Mouse (Mus musculus) ovary, postnatal 14 days (tissue): ENCODE data around the gene Kif21b.
A peak's percentile ranks its signal among the peaks of the same experiment; 100 is the strongest.

Experiments
- DNase-seq: peaks from one replicate; pipeline ENCODE4 v3.0.0; 2022; ENCODE audit warnings: low spot score

Kif21b gene

DNA sequence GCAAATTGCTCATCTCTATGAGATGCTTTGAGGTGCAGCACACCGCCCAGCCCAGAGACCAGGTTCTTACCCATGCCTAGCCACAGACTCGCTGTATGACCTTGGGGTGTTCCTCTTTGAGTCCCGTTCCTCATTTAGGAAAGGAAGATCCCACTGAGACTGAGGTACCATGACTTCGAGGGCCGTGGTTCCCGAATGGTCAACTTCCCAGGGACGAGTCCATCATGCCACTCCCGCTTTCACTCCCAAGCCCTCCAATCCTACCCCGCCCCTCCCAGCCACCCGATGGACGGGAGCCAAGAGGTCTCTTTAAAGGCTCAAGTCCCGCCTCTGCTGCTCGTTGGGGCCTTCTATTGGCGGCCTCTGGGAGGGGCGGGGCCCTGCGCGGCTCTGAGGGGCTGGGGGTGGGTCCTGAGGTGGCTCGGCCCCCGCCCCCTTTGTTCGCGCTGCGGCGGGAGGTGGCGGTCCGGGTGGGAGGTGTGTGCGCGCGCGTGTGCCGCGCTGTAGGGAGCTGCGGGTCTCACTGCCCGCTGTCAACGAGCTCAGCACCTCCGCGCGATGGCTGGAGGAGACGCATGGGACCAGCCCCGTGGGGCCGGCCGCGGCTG is at the start of gene Kif21b:
Gene Kif21b (plus strand): TSS at position 439 of the 608 bp plus-strand sequence.
- DNase-seq = peak; percentile 66

DNA sequence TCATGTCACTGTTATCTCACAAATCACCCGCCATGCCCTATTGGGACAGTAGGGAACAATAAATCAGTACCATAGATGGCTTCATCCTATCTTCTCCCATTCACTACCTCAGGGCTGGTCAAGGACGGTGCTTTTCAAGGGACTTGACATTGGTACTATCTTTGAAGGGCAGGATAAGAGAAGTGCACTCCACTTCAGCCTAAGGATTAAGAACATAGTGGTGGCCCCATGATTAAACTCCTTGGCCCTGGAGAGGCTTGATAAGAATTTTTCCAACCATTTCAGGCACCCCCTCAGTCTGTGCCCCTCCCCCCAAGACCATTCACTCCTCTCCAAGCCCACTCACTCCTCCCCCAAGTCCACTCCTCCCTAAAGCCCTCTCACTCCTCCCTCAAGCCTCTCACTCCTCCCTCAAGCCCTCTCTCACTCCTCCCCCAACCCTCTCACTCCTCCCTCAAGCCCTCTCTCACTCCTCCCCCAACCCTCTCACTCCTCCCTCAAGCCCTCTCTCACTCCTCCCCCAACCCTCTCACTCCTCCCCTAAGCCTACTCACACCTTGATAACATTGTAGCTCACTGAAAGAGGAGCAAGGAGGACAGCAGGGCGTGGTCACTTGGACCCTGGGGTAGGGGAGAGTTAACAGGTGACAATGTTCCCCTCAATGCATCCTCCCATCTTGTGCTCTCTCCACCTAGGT is 45.1 kb upstream of the Kif21b start:
- no peak for DNase-seq

DNA sequence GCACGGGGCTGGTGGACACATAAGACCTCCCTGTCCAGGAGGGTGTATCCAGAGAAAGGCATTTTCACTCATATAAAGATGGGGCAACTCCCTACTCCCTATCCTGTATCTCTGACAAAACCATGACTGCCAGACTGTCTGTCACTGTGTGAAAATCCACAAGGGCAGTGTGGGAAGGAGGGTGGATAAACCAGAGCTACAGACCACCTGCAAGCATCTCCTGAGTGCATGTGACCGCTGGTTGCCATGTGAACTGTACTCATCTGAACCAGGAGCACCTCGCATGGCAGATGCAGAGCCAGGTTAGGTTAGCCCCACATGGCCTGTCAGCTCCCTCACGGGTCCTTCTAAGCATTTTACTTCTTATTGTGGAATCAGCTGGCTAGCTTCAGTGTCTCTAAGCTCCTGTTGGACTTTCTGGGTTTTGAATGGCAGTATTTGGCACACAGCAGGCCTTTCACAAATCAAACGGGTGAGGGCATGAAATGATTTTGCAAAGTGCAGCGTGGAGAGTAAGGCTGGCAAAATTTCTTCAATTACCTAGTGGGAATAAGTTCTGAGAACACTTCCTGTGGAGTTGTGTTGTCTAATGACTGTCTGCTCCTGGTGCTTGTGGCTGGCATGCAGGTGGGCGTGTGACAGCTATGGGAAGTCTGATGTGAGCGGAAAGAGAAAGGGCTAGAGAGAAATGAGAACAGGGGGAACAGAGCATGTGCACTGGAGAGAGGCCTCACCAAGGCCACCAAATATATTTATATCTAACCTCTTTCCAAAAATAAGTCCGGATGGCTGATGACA is 41.6 kb upstream of the Kif21b start:
- DNase-seq = no peak

DNA sequence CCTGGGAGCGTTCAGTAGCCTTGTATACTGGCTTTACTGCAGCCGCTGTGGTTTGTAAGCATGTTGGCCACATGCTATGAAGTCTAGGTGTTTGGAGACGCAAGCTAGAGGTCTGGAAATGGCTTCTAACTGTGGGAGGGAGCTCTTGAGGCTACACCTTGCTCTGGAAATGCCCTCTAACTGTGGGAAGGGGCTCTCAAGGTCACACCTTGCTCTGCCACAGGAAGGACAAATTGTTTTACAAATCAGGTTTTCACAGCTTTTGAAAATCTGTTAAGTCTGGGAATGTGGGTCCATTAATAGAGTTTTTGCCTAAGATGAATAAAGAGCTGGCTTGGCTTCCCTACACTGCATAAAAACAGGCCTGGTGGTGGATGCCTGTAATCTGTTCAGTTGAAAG is 37.5 kb upstream of the Kif21b start:
- DNase-seq = no peak

DNA sequence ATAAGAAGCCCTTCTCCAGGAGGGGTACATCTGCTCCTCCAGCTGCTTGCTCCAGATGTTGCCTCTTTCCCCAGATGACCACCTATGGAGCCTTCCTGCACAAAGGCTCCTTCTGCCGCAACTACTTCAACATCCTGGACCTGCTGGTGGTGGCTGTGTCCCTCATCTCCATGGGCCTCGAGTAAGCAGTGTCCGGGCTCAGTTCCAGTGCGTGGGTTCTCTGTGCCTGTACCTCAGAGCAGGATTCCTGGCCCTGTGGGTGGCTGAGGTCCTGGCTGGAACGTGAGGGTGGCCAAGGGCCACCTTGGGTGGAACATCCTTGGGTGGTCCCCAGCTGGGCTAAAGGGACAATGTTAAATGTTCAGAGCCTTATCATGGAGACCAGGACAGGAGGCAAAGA is 36.4 kb upstream of the Kif21b start:
- DNase-seq = no peak

DNA sequence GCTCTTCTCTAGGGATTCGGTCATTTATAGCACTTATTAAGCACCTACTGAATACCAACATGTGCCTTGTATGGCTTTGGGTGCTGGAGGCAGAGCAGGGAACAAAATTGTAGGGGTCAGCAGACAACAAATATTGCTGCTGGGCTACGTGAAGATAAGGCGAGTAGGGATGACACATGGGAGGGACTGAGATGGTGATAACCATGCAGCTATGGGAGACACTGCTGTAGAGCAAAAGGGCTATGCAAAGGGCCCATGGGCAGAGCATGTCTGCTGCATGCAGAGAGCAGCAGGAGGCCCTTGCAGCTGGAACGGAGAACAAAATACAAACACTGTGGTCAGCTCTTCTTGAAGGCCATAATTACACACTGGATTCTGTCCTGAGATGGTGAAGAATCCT is 29.1 kb upstream of the Kif21b start:
- no peak for DNase-seq

DNA sequence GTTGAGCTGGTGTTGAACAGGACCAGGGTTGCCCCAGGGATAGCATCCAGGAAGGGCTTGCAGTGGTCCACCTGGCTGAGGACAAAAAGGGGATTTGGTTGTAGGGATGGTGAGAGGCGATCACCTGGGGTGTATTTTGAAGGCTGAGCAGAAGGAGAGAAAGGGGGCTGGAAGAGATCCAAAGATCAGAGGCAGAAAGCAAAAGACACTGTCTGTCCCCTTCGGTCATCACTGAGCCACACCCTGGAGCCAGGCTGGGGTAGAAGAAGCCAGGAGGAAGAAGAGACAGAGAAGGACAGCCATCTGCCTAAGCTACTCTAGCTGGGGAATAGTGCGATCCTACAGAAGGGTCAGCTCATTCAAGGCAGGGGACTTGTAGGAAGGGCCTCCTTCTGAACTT is 28.6 kb upstream of the Kif21b start:
- no peak for DNase-seq

DNA sequence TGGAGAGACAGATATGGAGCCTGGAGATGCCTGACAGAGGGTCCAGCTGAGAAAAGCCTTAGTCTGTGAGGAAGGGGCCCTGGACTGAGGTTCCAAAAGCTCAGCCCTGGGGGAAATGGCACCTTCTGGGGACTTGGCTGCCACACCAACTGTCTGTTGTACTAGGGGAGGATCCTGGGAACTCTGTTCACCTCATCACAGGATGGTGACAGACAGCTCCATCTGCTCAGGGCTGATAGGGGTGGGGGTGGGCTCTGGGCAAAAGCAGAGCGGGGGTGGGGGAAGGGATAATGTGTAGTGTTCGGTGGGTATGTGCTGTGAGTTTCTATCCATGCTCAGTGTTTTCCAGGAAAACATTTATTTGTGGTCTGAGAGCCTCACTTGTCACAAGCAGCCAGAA is 28.2 kb upstream of the Kif21b start:
- DNase-seq = no peak

DNA sequence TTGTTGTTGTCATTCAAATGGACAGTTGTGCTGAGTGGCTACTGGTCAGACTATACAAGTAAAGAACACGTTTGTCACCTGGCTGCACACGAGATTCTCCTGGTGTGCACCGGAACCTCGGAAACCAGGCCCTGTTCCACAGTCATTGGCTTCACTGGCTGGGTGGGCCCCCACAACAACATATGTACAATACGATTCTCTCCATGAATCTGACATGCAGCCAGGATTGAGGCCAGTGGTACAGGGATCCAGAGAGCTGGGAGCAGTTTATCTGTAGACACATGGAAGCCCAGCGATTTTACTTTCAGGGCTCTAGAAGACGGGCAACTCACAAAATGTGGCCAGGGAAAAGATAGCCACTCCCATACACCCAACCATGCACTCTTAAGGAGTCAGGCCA is 27.5 kb upstream of the Kif21b start:
- no peak for DNase-seq

DNA sequence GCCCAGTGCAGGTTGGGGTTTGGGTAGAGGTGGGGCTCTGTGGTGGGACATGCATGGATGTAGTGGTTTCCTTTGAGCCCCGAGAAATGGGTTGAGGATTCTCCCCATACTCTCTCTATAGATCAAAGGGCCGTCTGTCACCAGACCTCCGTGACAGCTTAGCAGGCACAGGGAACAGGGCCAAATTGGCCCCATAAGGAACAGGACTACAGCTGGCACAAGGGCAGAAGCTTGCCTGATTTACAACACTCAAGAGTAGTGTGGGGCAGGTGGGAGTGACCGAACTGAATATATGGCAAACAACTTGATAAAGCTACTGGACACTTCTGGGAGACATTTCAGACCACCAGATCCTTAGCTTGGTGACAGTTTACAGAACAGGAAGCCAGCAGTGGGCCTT is 26.4 kb upstream of the Kif21b start:
- no peak for DNase-seq

DNA sequence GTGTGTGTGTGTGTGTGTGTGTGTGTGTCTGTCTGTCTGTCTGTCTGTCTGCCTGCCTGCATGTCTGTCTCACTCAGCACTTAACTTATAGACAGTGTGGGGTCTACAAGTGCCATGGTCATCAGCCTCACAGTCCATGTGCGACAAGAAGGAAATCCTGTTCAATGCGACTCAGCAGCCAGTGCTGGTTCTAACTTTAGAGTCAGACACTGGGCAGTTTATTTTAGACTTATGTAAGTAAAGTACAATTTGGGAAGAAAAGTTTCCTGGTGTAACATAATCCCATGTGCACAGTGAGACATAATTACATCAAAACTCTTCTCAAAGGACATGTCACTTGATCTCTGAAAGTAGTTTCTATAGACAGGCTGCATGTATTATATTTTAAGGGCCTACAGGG is 21.7 kb upstream of the Kif21b start:
- DNase-seq = no peak

DNA sequence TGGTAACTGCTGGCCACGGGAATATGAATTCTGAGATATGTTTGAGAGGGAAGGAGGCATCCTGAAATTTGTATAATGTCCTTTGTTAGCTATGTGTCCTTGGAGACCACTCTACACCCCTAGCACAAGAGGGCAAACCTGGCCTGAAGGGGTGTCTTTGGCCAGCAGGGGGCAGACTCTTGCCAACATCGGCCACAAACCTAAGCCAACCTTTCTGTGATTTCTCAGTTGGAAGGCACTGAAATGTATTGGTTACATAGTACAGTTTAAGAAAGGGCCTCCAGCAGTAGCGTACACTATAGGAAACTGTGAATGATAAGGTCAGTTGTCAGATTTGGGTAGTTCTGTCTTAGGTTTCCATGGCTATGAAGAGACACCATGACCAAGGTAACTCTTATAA is 15.0 kb upstream of the Kif21b start:
- peak; percentile 51 for DNase-seq

DNA sequence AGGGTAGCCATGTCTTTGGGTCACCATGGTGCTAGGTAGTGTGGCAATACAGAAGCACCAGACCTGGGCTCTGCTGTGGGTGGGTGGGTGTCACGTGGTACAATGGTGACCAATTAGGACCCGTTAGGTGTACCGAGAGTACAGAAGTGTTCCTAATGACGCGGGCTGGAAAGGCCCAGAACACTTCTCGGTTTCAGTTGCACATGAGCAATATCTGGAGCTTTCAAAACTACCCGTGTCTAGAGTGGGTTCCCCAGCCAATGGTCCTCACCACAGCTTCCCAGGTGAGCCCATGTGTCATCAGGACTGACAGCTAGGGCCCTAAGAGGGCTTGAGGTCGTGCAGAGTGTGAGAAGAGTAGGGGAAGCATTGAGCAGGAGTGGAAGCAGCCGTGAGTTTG is 14.1 kb upstream of the Kif21b start:
- DNase-seq = no peak

DNA sequence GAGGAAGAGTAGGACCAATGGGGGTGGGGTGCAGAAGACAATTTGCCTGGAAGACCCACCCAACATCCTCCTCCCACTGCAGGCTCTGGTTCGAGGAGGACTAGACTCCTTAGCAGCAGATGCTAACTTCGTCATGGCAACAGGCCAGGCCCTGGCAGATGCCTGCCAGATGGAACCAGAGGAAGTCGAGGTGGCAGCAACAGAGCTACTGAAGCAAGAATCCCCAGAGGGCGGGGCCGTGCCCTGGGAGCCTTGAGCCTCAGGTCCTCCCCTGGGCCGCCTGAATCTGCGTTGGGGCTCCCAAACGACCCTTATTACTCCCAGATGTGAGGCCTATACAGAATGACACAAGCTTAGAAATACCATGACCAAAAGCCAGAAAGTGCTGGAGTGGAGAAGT is 12.3 kb upstream of the Kif21b start:
- no peak for DNase-seq

DNA sequence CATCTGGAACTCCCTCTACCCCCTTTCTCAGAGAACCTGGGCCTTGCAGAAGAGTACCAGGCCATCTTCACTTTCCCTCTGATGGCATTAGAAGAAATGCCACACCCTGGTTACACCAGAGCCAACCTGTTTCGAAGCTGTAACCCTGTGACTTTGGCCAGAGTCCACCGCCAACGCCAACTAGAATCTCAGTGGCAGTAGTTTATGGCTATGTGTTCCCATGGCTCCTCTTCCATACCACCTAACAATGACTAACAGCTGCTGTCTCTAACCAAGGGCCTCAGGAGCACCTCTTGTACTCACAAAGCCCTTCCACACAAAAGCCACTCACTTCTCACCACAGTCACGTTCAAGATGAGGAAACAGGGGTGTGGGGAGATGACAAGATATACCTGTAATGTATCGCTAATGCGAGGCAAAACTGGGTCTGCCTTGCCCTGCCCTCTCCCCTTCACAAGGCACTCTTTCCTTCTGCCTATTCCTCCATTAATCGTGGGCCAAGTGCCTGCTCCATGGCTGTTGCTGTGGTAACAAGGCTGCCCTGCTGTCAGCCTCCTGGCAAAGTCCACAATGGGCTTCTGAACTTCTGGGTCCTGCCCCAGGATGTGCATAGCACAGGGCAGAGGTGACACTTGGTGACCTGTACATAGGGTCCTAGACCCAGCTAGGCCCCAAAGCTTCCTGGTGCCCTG is 11.5 kb upstream of the Kif21b start:
- DNase-seq = no peak

DNA sequence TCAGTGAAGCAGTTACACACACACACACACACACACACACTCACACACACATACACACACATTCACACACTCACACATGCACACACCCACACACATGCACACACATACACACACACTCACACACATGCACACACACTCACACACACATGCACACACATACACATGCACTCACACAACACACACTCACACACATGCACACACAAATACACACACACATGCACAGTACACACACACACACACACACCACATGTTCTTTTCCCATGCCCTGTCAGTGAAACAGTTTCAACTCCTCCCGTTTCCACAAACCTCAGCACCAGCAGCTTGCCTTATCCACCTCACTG is 11.0 kb upstream of the Kif21b start:
- no peak for DNase-seq

DNA sequence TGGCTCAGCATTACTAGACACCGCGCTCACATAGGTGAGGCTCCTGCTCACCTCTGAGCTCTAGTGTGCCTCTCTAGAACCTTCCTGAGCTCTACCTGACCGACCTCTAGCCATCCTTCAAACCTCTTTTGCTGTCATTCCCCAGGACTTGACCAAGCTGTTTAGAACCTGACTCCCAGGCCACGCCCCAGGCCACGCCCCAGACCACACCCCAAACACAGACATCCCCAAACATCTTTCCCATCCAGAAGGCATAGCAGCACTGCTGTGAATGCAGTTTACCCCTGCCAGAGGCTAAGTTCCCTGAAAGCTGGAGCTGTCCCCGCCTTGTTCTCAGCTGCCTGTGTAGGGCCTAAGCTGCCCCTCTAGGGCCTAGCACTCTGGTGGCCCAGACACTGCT is 10.4 kb upstream of the Kif21b start:
- DNase-seq = no peak

DNA sequence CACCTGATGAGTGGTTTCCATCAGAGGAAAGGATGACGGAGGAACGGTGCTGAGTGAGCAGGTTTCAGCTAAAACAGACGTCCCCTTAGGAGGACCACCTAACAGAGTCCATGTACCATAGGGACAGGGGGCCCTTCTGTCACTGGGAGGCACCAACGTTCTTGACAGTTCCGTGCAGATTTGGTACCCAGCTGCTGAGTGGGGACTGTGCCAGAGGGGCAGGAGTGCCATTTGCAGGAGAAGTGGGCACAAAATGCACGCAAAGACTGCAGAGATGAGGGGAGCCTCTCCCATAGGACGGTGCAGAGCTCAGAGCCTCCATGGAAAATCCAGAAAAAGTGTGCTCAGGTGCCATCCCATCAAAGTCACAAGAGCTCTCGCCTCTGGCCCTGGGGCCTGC is 9.2 kb upstream of the Kif21b start:
- DNase-seq = no peak

DNA sequence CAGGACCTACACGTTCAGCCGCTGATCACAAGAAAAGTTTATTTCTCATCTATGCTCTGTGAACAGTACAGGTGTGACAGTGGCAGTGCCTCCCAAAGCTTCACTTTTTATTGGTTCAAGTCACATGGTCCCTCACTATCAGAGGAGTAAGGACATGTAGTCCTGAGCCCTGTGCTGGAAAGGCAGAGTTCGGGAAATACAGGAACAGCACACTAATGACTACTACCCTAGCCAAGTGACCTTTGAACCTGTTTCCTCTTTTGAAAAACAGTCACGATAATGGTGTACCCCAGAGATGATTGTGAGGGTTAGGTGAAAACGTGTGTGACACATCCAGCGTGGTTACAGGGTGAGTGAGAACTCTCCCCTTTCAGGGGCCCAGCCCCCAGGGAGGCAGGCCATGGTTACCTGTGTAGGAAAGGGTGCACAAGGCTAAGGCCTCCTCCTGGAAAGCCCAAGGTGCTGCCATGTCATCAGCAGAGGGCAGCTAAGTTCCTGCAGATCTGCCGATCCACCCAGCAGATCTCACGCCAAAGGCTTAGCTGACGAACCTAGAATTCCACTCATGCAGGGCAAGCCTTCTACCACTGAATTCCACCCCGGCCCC is 4.9 kb upstream of the Kif21b start:
- DNase-seq = no peak

DNA sequence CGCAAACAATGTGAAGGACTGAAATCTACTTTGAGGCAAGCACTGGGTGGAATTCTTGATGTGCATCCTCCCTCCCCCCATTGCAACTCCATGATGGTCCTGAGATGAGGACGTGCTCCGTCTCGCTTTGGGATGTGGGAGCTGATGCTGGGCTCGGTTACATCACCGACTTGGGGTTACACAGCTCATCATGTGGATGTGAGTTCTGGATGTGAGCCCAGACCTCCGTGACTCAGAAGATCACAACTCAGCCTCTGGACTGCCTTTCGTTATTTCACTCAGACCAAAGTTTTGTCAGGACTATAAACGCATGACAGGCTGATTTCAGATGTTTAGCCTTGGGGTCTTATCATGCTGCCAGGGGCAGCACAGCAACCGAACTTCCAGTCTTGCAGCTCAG is 4.3 kb upstream of the Kif21b start:
- no peak for DNase-seq

DNA sequence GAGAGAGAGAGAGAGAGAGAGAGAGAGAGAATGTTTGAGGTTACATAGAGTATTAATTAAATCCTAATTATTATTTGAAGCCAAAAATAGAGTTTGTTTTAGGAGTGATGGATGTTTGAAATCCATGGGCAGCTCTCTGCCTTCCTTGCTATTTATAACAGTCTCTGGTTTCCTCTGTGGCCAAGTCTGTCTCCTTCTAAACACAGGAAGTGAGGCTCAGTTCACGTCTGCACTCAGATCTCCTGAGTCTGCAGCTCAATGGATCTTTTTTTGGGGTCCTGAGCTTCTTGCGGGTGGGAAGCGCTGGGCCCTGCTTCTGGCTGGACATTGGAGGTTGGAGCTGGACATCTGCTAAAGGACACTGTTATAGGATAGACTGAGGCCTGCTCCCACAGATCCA is 3.3 kb upstream of the Kif21b start:
- DNase-seq = no peak

DNA sequence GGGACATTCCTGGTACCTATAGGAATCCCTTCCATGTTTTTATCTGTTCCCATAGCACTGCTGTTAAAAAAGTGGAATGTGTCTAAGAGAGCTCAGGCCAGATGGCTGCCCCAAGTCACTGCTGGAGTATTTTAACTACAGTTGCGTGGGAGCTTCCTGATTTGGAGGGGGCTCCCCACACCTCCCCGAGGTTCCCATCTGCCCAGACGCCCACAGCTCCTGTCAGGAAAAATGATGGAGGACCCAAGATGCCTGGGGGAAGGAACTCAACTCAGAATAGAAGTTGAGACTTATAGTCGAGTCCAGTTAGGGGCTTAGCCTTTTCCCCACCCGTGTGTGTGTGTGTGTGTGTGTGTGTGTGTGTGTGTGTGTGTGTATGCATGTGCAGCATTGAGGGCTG is 2.8 kb upstream of the Kif21b start:
- no peak for DNase-seq
